Mouse (Mus musculus) kidney, adult 2 months (tissue): ENCODE results near the gene Pkig.

Source experiments
- CTCF ChIP-seq: fragments of 200-500 bp; conservative IDR thresholded peaks from 2 replicates; pipeline ENCODE4 v1.5.1; 2011; ENCODE audit warnings: low read depth, mild to moderate bottlenecking, control low read depth, low read length, moderate library complexity, mixed read lengths; ENCODE audit not compliant: insufficient read depth, insufficient read length
- POLR2A ChIP-seq: fragments of 200-500 bp; IDR thresholded peaks from one replicate; pipeline ENCODE4 v1.6.1; 2011; ENCODE audit warnings: low read depth, low read length, control low read depth

DNA sequence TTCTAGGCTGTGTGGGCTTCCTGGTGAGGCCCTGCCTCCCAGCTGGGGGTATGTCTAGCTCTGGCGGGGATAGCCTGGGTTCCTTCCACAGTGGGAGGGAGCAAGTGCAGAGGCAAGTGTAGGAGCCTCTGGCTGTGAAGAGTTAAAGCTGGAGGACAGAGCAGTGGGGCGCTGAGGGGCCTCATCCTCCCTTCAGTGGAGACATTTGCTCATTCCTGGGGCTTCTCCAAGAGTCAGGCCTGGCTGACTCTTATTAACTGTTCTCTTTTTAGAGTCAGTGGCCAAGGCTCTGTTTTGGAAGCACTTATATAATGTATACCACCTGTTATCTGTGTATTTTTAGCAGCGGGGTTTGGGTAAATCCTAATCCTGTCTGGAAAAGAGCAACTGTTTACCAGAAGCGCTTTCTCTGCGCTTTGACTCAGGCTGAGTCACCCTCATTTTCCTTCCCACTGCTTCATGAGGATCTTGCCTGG lies 17.0 kb downstream of the Pkig start:
- TF ChIP-seq CTCF (no peak), POLR2A (no peak)
